Mouse (Mus musculus): ENCODE results near the gene Rcbtb2.

DNA sequence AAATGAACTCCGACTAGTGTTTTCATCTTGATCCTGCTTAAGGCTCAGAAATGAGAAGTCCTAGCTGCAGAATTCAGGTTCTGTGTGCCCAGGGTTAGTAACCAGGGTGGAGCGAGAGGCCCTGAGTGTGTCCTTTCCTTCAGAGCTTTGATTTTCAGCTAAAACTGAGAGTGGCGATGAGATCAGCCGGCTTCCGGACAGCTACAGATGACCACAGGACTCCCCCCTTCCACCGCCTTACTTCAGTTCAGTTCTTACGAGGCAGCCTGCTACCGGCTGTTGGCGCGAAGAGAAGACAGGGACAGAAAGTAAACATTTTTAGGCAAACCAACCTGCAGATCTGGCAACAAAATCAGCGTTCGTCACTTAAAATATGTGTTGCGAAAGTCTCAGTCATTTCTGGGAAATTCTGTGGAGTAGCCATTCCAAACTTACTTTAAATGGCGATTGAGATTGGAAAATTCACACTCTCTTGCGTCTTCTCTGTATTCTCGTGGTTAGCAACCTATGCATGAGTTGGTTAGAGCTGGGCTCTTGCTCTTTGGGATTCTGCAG is 9.1 kb downstream of the Rcbtb2 start:
- TF ChIP-seq CTCF (IDR thresholded peaks at IDR 0.05; ENCODE audit: low read depth) (no peak), EP300 (IDR thresholded peaks at IDR 0.05; ENCODE audit: low read depth) (no peak)

Measured in heart, postnatal 0 days (tissue).